Mouse (Mus musculus) gastrocnemius, adult 2 months (tissue): ENCODE measurements around the gene Ube2o. TPM values are rescaled to one million over a fixed set of nuclear protein-coding genes. Genes with fewer than 3 reads are reported as not detected.
A peak's percentile ranks its signal among the peaks of the same experiment; 100 is the strongest.

Experiments
- DNase-seq: peaks from one replicate; pipeline ENCODE4 v3.0.0; 2022
- H3K27ac ChIP-seq: fragments of 200-600 bp; 2 replicates; pipeline ENCODE4 v1.8.1; 2022; ENCODE audit warnings: mild to moderate bottlenecking
- H3K4me3 ChIP-seq: fragments of 200-600 bp; 2 replicates; pipeline ENCODE4 v1.8.1; 2022; ENCODE audit warnings: mild to moderate bottlenecking, moderate library complexity
- CTCF ChIP-seq: fragments of 200-600 bp; IDR thresholded peaks from 2 replicates; pipeline ENCODE4 v1.8.1; 2022; ENCODE audit warnings: antibody characterized with exemption, mild to moderate bottlenecking, moderate library complexity
- intact Hi-C: fragments of 180-260 bp; cut with DNase I; formaldehyde crosslinking; loops from one replicate; pipeline ENCODE4 v1.15.1; 2025
- total RNA-seq, 2 experiments: library from RNA; stranded (reverse); gene quantifications; 2 replicates each; pipeline ENCODE4 v1.2.3; 2021

The Ube2o gene
- total RNA-seq, 2 experiments from 2014 or later: 19.4 to 22.9 TPM

DNA sequence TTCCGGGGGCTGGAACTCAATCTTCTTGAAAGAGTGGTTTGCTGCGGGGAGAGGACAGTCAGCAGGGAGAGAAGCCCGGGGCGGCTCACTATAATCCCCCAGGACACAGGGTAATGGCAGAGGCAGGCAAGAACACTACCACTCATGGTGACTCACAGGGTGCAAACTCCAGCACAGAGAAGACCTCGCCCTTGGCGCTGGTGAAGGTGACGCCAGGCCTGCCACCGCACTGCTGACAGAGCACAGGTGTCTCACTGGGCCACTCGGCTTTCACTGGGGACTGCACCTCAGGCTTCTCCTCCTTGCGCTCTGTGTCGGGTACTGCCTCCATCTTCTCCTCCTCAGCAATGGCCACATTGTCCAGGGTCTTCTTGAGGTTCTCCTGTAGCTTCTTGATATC lies 40.1 kb downstream of the Ube2o start:
- TF ChIP-seq CTCF: no peak
- Histone ChIP-seq H3K27ac (no peak overlapping the region), H3K4me3 (no peak overlapping the region)
- intact Hi-C loops: no loop called here
- no peak for DNase-seq

DNA sequence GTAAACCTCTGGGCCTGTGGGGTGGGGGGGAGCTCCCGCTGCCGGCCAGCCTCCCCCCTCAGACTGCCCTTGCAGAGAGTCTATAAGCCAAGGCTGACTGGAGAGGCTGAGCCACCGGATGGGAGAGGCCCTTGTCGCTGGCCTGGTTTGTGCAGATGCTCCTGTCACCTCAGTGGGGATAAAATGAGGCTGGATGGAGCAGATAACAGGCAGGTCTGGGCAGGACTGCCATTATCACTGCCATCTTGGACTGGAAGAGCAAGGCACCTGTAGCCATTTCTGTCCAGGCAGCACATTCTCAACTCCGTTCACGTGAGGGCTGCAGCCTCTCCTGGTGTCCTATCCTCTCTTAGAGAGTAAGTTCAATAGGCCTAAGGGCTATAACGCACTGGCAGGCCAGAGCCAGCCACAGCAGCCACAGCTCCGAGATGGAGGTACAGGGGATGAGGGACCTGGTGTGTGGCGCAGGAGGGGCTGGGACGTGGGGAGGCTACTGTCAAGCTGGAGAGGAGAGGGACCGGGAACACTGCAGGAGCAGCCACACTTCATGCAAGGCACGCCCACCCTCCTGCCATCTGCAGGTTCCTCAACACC lies 43.0 kb downstream of the Ube2o start:
- intact Hi-C loops: no loop called here
- no peak overlapping the region for H3K27ac ChIP-seq
- no peak for TF ChIP-seq CTCF
- no peak for DNase-seq
- no peak overlapping the region for H3K4me3 ChIP-seq

DNA sequence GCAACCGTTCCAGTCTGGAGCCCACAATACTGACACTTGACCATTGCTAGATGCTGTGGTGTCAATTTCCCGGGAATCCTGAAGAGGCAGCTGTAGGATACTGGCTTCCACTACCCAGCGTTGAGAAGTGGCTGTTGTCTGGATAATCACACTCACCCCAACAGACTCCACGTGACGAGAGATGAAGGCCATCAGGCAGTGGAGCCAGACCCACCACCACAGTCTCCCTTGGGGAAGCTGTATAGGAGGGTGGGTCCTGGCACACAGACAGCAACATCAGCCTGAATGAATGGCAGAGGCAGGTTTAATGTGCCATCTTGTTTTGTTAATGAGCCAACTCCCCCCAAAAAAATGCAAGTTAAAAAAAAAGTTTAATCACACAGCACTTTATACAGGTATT lies 43.9 kb downstream of the Ube2o start:
- no peak overlapping the region for H3K4me3 ChIP-seq
- no peak for DNase-seq
- intact Hi-C loops: no loop called here
- no peak overlapping the region for H3K27ac ChIP-seq
- no peak for TF ChIP-seq CTCF

DNA sequence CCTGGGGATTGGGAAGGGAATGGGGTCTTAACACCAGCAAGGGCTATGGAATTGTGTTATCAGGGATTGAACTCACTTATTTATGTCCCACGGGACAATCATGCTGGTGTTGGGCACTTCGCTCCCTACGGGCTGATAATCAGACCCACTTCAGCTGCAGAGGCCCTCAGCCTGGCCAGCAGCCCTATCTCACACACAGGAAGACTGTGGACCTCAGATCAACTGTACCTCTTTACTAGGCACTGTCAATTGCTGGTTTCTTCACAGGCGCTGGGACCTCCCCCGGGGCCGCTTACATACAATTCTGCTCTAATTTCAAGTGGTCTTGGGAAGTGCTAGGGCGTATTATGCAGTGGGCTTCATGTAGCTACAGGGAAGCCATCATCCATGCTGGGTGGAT lies 44.6 kb downstream of the Ube2o start:
- no peak overlapping the region for H3K27ac ChIP-seq
- TF ChIP-seq CTCF: no peak
- intact Hi-C loops: no loop called here
- H3K4me3 ChIP-seq: no peak overlapping the region
- DNase-seq: no peak

DNA sequence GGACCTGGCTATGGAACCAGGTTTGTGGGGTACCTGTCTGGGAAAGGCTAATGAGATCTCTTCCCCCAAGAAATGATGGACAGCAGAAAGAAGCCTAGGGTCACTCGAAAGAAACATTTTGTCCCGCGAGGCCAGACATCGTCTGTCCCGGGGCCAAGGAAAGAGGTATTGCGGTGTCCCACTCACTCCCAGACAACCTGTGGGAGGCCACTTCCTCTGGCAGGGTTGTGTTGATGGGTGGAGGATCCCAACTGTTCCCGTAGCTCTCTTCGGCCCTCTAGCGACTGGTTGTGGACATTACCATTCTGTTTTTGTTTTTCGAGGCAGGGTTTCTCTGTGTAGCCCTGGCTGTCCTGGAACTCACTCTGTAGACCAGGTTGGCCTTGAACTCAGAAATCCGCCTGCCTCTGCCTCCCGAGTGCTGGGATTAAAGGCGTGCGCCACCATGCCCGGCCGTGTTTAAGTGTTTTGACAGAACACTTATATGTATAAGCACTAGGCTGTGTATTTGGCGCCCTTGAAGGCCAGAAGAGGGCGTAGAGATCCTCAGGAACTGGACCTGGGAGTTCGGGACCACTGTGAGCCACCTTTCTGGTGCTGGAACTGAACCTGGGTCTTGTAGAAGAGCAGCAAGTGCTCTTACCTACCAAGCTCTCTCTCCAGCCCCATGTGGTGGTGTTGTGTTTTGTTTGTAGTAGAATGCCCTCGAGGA lies 46.9 kb downstream of the Ube2o start:
- DNase-seq: peak; percentile 74
- Histone ChIP-seq H3K4me3 (peak overlapping the region; percentile 81), H3K27ac (peak overlapping the region; percentile 79)
- intact Hi-C loops: loop anchor here (1.0 kb wide), 1 partner anchor 33 kb away; no protein-coding TSS in a partner anchor
- TF ChIP-seq CTCF: peak; percentile 77

DNA sequence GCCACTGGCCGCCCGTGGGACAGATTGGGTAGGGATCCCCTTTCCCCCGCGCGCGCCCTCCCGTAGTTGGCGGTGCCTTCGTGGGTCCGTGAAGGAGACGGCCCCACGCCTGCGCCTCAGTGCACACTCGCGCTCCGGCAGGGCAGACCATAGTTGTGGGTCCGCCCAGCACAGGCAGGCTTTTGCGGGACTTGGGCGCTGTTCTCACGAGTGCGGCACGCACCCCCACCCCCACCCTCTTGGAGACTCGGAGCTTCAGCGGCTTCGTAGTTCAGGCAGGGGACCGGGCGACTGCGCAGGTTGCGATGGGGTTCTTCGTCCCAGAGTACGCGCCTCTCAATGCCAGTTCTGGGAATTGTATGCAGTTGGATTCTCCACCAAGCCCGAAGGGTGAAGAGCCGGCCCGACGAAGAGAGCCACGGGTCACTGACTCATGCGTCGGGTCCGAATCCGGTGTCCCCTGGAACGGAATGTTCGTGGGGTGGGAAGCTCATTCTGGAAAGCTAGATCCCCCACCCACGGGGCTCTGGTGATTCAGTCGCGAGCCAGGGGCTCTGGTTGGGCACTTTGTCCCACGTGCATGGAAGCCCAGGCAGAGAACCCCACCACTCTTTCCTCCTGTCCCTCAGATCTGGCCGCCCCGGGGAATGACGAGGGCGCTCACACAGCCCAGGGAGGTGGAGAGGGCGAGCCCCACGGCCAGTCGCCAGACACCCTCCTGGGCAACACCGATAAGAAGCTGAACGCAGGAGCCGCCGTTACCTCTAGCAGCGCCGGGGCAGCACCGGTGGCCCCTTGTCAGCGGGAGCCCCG lies 47.7 kb downstream of the Ube2o start:
- Histone ChIP-seq H3K4me3 (peak overlapping the region; percentile 81), H3K27ac (peak overlapping the region; percentile 79)
- intact Hi-C loops: loop anchor here (1.0 kb wide), 1 partner anchor 32 kb away; no protein-coding TSS in a partner anchor
- no peak for TF ChIP-seq CTCF
- DNase-seq: peak; percentile 46

DNA sequence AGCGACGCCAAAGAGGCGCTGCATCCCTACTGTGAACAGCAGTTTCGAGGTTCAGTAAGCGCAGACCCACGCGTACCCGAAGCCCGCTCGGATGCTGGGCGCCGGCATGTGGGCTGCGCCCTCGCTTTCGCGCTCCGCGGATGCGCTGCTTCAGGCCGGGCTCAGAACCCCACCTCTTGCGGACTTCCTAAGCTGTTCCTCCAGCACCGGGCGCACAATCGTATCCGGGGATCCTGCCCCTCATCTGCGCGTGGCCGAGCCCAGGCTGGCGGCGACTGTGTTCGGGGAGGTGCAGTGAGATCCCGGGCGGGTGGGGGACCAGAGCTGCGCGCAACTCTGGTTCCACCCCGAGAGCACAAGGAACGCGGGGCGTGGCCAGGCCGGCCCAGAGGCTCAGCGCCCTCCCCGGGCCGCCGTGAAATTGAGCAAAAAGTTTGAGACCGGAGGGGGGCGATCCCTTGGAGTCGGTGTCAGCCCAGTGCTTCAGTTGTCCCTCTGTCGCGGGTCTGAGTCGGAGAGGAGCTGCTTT lies 48.4 kb downstream of the Ube2o start:
- peak; percentile 33 for TF ChIP-seq CTCF
- H3K4me3 ChIP-seq: peak overlapping the region; percentile 81
- DNase-seq: peak; percentile 81
- intact Hi-C loops: no loop called here
- H3K27ac ChIP-seq: peak overlapping the region; percentile 79

DNA sequence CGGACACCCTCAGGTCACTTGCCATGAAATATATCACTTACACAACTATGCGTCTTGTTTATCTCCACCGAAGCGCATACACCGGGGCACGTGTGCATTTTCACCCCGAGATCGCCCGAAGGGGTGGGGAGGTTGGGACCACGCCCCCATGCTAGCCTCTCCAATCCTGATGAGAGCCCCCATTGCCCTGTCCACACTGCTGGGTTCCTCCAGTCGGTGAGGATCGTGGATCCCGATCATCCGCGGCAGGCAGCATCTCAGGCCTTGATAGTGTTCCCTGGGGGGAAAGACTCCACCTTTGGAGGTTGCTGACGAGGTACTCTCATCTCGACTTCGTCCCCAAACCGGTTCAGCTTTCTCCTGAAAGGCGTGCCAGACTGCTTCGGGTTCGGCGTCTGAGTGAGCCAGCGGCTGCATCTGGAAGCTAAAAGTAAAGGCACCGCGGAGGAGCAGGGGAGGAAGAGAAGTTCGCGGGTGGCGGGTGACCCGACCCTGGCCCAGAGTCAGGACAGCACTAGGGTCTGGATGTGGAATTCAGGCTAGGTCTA lies 48.9 kb downstream of the Ube2o start:
- H3K4me3 ChIP-seq: peak overlapping the region; percentile 81
- H3K27ac ChIP-seq: peak overlapping the region; percentile 79
- intact Hi-C loops: no loop called here
- DNase-seq: no peak
- no peak for TF ChIP-seq CTCF

DNA sequence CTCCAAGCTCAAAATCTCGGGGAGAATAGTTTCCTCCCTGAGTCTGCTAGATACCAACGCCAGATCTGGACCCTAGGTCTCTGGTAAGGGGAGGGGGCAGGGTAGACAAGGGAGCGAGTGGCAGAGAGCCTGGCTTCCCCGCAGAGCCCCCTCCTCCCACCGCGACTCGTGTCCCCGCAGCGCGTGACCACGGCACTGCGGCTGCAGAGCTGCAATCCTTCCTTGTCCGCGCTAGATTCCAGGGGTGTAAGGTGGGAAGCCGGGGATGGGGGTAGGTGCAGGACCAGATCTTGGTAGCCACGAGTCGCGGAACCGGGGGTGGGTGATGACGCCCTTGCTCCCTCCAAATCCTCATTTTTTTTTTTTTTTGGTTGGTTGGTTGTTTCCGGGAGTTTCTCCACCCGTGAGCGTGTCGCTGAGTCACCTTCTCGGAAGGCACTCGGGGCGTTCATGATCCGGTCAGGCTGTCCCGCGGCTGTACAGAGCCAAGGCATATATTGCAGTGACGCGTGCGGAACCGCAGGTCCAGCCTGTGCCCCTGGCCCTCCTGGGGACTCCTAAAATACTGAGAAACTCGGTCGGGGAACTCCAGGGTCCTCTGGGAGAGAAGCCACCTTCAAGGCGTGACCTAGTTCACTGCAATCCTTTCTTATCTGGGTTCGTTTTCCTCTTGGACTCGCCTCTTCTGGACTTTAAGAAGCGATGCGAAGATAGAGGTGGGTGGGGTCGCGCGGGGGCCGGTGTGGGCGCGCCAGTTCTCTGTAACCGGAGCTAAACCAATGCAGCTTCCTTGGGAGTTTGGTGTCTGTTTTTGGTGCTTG lies 49.7 kb downstream of the Ube2o start:
- intact Hi-C loops: no loop called here
- peak; percentile 18 for DNase-seq
- TF ChIP-seq CTCF: no peak
- H3K4me3 ChIP-seq: peak overlapping the region; percentile 81
- peak overlapping the region; percentile 35 for H3K27ac ChIP-seq

DNA sequence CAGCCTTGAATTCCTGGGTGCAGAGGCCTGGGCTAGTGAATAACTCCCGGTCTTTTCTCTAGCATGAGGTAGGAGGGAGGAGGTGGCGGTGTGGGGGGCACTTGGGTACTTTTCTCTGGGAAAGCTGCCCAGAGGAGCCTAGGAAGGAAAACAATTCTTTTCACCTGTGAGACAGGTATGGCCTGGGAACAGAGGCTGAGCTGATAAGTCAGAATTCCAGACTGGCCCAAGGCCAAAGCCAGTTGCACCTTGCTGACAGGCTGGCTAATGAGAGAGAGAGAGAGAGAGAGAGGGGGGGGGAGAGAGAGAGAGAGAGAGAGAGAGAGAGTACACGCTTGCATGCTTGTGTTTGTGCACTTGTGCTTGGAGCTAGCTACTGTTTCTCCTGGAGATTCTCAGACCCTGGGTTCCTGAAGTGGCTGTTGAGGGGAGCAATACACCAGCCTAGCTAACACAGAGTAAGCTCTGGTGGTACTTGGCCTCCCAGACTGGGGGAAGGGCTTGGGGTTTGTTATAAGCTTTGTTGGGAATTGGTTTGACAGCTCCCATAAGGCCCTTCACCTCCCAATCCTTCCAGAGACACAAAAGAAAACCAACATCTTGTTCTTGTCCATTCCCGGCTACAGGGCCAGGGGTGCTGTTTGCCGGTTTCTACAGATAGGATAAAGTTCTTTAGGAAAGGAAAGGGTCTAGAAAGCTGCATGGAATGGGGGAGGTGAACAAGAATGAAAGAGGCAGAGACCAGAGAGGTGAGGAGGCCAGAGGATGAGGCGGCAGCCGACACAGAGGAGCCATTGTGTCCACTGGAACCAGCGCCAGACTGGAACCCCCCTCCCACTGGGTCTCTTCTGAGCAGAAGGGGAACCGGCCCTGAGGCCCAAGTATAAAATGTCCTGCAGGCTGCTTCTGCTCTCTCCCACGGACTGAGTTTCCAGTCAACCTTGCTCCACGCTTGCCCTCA lies 50.8 kb downstream of the Ube2o start, which contains the start of gene Sphk1:
Gene Sphk1, plus strand, starts transcription at position 739 of the 961 bp plus-strand sequence.
- intact Hi-C loops: no loop called here
- Histone ChIP-seq H3K27ac (peak within 1 kb of the TSS; percentile 35), H3K4me3 (peak within 1 kb of the TSS; percentile 81)
- TF ChIP-seq CTCF: no peak
- DNase-seq: no peak
